Comparison of ENCODE assay signal across 8 mouse cellular contexts in the genomic region with DNA sequence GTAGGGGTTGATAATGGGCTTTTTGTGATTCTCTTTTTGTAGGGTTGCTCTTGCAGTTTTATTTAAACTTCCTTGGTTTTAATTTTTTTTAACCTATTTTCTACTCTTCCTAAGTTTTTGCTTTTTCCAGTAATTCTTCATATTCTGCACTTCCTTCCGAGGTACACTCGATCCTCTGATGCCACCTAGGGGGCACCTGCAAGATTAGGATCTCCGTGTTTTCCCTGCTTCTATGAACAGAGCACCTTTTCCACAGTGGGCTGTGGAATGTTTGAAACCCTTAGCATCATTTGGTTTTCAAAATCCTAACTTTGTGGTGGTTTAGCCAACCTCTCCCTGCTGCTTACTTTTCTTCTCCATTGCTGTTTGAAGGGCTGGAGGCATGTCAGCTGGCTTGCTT.
DNase-seq lines count a peak whose midpoint lies in the region; ATAC-seq and TF ChIP-seq lines count a peak whose summit lies in the region.
"Had no signal": no experiment of that assay in that cellular context is flagged by ENCODE, and none has a peak within 500 bp of the region (broad histone marks: within the 10 kb centered on the region; RNA-seq: fewer than 3 reads in every experiment).

No protein-coding gene starts in this region.

- TF ChIP-seq CTCF in liver, postnatal 0 days (IDR thresholded peaks at IDR 0.05; ENCODE audit: low read depth) = peak; percentile 61
- TF ChIP-seq CTCF in embryonic fibroblast, embryonic 13.5 days (IDR thresholded peaks at IDR 0.05; ENCODE audit: borderline replicate concordance, insufficient read depth, low read length) = peak; percentile 48; the same call in 1 of the 2 replicates

- H3K4me3 ChIP-seq in heart, embryonic 11.5 days (ENCODE audit: low read depth, low read length) = no peak overlapping the region
- H3K4me3 ChIP-seq in liver, postnatal 0 days (ENCODE audit: low read depth, low read length) = no peak overlapping the region
- H3K4me3 ChIP-seq in embryonic fibroblast, embryonic 13.5 days (ENCODE audit: insufficient read depth, low read length) = no peak overlapping the region
- H3K4me3 ChIP-seq: limb, embryonic 12.5 days had no signal

- peak; percentile 43 for DNase-seq in heart, adult 11 months
- no peak for DNase-seq in liver, postnatal 0 days
- no peak for DNase-seq in liver
- DNase-seq in adrenal gland, postnatal 36 days = peak; percentile 22 to 59
- DNase-seq in spleen, adult 18-20 months = no peak

- H3K4me2 ChIP-seq in heart, embryonic 11.5 days = no peak overlapping the region
- H3K4me2 ChIP-seq in liver, postnatal 0 days (ENCODE audit: low read depth, low read length) = no peak overlapping the region
- H3K4me2 ChIP-seq: limb, embryonic 12.5 days had no signal

- H3K9ac ChIP-seq in heart, embryonic 11.5 days (ENCODE audit: low read depth, low read length) = no peak overlapping the region
- no peak overlapping the region for H3K9ac ChIP-seq in liver, postnatal 0 days (replicated peaks)
- H3K9ac ChIP-seq: limb, embryonic 12.5 days had no signal

- no peaks in the 10 kb centered on the region for H3K27me3 ChIP-seq in heart, embryonic 11.5 days (ENCODE audit: control insufficient read depth, insufficient read depth, low read length)
- no peaks in the 10 kb centered on the region for H3K27me3 ChIP-seq in liver, postnatal 0 days (ENCODE audit: insufficient read depth, low read length)
- H3K27me3 ChIP-seq: limb, embryonic 12.5 days had no signal

- no peak for TF ChIP-seq POLR2A in embryonic fibroblast, embryonic 13.5 days (IDR thresholded peaks at IDR 0.05; ENCODE audit: low read depth, low read length)

- TF ChIP-seq EP300 in liver, postnatal 0 days (IDR thresholded peaks at IDR 0.05; ENCODE audit: low read depth) = no peak

- H3K9me3 ChIP-seq in heart, embryonic 11.5 days (replicated peaks; ENCODE audit: control insufficient read depth, low read length) = no peaks in the 10 kb centered on the region
- H3K9me3 ChIP-seq in liver, postnatal 0 days (ENCODE audit: low read length) = no peaks in the 10 kb centered on the region
- H3K9me3 ChIP-seq: limb, embryonic 12.5 days had no signal

- H3K27ac ChIP-seq in heart, embryonic 11.5 days (ENCODE audit: low read depth, low read length) = no peak overlapping the region
- no peak overlapping the region for H3K27ac ChIP-seq in liver, postnatal 0 days (ENCODE audit: low read depth)
- no peak overlapping the region for H3K27ac ChIP-seq in embryonic fibroblast, embryonic 13.5 days (ENCODE audit: insufficient read depth, low read length)
- H3K27ac ChIP-seq: limb, embryonic 12.5 days had no signal

- WGBS in heart, embryonic 11.5 days (ENCODE audit: insufficient replicate concordance) = 41% methylated on average over 3 of the region's 3 CpGs
- WGBS in liver, postnatal 0 days (ENCODE audit: insufficient replicate concordance) = 65% methylated on average over 3 of the region's 3 CpGs

- no peaks in the 10 kb centered on the region for H3K4me1 ChIP-seq in heart, embryonic 11.5 days (ENCODE audit: control insufficient read depth, insufficient read depth, low read length)
- H3K4me1 ChIP-seq in liver, postnatal 0 days (ENCODE audit: insufficient read depth) = no peaks in the 10 kb centered on the region
- H3K4me1 ChIP-seq in embryonic fibroblast, embryonic 13.5 days (ENCODE audit: control insufficient read depth, insufficient read depth, low read length) = no peaks in the 10 kb centered on the region
- H3K4me1 ChIP-seq: limb, embryonic 12.5 days had no signal

- no peak for ATAC-seq in heart, embryonic 11.5 days (replicated peaks; ENCODE audit: insufficient number of reproducible peaks, low FRiP score, low TSS enrichment)
- no peak for ATAC-seq in liver, postnatal 0 days

- no peaks in the 10 kb centered on the region for H3K36me3 ChIP-seq in heart, embryonic 11.5 days (ENCODE audit: control insufficient read depth, insufficient read depth, low read length)
- H3K36me3 ChIP-seq in liver, postnatal 0 days (replicated peaks; ENCODE audit: insufficient read depth, low read length) = no peaks in the 10 kb centered on the region
- H3K36me3 ChIP-seq: limb, embryonic 12.5 days had no signal

Comparison
In these comparisons a context has a peak if more than half of its experiments do, and no peak if none do; other contexts are left out.
1. DNase-seq: peak in heart, adult 11 months (single experiment) and adrenal gland, postnatal 36 days (2 of 2); none in liver, postnatal 0 days (single experiment), liver (single experiment) and spleen, adult 18-20 months (0 of 2).